Mouse (Mus musculus) layer of hippocampus, adult 6 months (tissue): ENCODE data around the gene Efna2. TPM values are rescaled to one million over a fixed set of nuclear protein-coding genes. Genes with fewer than 3 reads are reported as not detected.

ENCODE experiments used
- long read RNA-seq, 2 experiments: library from polyadenylated mRNA; unstranded; transcript quantifications; one replicate each; pipeline ENCODE4 v2.0.0; 2019 to 2020
- polyA plus RNA-seq: library from polyadenylated mRNA; unstranded; fragments of <200 nt; fragmentation: Nextera tagmentation; gene quantifications from 2 replicates; pipeline ENCODE4 v1.2.3, GENCODE M21; 2021

The Efna2 gene
- 7.4 and 8.6 TPM in 2 replicates for polyA plus RNA-seq
- long read RNA-seq, experiment 1, transcript Efna2-201 (4 exons, 2,131 nt), result major isoform, 21 of 22 reads
- long read RNA-seq, experiment 1, partial matches to known transcripts, result 0 of 22 reads
- long read RNA-seq, experiment 1, other reads (novel, unspliced or antisense), result 1 of 22 reads
- long read RNA-seq, experiment 2, transcript Efna2-201 (4 exons, 2,131 nt), result major isoform, 75 of 79 reads
- long read RNA-seq, experiment 2, partial matches to known transcripts, result 3 of 79 reads
- long read RNA-seq, experiment 2, other reads (novel, unspliced or antisense), result 1 of 79 reads

DNA sequence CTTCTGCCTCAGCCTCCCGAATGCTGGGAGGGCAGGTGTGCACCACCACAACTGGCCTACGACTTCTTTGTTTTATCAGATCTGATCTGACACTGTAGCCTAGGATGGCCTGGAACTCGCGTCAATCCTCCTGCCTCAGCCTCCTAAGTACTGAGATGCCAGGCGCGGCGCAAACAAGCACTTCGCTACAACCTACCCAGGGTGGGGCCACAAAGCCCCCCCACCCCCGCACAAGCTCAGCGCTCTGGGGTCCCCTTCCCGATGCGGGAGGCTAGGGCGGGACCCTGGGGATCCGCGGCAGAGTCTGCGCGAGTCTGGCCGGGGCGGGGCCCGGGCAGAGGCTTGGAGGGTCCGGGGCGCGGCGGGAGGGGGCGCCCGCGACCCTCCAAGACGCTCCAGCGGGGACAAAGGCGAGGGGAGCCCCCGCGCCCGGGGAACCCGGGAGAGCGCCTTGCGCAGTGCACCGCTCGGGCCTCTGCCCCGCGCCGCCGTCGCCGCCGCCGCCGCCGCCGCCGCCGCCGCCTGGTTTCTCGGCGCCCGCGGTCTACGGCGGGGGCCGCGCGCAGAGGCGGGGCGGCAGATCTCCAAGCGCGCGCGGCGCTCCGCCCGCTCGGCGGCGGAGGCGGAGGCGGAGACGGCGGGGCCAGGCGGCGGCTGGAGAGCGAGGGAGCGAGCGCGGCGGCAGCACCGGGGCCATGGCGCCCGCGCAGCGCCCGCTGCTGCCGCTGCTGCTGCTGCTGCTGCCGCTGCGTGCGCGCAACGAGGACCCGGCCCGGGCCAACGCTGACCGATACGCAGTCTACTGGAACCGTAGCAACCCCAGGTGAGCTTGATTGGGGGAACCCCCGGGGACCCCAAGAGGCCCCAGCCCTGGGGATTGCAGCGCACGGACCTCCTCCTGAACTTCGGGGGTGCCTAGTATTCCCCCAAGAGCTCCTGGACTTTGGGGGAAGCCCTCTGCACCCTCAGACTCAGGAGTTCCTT lies at the start of gene Efna2:
Efna2 (plus strand) TSS at position 415 of the 984 bp plus-strand sequence.

DNA sequence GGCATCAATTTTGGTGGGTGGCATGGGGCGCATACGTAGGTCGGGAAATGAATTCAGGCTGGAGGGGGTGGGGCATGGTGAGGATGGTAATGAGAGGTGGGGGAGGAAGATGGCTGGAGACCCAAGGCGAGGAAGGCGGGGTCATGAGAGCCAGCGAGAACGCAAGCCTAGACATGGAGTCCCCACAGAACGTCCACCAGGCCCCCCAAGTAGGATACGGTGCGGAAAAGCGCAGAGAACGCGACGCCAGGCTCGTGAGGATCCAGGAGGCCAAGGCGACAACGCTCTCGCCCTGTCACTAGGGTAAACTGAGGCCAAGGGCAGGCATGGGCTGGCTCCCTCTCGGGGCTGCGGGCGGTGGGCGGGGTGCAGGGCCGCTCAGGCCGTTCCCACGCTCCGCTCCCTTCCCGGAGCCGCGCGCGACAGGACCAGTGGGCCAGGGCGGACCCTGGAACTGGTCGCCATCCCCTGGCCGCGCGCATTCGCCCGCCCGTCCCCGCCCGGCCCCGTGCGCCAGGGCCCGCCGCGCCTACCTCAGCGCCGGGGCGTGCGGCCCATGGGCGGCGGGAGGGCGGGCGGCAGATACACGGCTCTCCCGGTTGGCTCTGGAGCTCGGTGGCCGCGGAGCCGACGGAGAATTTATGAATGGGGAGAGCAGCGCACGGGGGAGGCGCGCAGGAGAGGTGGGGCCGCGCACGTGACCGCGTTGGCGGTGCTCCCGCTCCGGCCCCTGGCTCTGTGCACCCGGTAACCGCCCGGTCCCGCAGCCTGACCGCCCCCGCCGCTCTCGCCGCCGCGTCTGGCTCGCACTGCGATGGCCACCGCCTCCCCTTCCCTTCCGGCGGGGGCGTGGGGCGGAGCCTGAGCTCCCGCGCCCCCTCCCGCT lies 40.5 kb upstream of the Efna2 start, which contains the start of gene Atp5d:
Atp5d (plus strand) TSS at position 80 of the 886 bp plus-strand sequence.

DNA sequence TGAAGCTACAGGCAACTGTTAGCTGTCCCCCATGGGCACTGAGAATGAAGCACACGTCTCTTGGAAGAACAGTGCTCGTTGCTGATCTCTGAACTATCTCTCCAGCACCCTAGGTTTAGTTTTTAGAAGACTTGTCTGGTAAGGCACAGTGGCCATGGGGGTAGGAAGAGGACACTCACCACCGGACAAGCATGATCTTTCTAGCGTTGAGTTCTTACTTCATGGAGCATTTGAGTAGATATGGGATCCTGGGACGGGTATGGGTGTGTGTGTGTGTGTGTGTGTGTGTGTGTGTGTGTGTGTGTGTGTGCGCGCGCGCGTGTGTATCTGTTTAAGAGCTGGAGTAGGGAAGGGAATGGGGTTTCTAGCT lies 38.6 kb upstream of the Efna2 start, which contains the start of gene Cbarp:
Cbarp (minus strand) TSS at position 170 of the 370 bp plus-strand sequence.

DNA sequence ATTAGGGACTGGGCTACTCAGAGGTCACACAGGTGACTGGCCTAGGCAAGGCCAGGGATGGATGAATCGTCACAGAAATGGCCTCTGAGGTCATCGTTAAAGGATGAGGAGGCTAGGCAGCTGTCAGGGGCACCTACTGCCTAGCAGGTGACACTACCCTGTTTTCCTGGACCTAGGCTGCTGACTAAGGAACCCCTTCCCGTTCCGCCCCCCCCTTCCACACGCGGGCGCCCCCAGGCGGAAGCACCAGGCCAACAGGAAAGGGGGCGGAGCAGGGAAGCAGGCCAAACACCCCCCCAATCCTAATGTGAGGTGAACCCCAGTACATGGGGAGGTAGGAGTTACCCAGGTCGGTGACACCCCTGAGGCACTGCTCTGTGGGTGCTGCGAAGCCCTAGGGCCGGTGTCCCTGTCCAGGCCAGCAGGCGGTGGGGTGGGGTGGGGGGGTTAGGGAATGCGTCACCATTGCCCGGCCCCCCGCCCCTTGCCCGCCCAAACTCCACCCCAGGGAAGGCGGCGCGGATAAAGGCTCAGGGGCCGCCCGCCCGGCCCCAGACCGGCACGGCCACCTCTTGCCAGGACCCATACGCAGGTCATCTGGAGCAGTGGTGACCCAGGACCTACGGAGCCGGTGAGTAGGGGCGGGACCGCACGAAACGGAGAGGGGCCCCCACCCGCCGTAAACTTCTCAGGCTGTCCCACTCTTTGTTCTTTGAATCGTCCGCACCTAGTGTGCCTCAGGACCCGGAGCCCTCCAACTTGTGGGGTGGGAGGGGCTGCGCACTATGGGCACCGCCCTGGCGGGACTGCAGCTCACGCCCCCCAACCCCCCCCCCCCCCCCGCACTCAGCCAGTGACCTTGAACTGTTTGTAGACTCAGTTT lies 31.3 kb upstream of the Efna2 start, which contains the start of gene Midn:
Midn (plus strand) TSS at position 554 of the 883 bp plus-strand sequence.

DNA sequence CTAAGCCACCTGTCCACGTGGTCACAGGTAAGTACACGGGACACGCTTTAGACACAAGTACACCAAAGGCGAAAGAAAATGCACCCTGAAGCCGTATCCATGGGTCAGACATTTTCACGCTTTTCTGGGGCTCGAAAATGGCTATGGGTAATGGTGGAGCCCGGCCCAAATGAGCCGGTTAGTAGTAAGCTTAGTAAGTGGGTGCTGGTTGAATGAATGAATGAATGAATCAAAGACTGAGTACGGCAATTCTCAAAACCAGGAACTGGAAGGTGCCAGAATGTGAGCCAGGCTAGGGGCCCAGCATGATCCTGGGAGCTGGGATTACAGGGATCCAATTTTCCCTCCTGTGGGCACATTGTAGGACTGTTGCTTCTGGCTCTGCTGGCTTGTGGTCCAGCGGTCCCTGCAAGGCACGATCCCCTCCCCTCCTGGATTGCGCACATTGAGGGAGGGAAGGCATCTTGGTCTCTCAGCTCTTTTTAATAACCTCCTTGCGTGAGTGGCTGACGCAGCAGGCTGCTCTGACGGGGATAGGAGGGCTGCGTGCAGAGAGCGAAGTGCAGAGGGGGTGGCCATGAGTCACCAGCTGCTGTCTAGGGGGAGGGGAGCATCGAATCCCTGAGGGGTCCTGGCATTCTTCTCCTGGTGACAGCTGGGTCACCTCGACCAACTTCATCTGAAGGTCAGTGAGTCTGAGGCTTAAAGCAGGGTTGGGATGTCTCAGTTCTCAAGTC lies 13.7 kb upstream of the Efna2 start, which contains the start of gene Cirbp:
Cirbp (plus strand) TSS at position 594 of the 737 bp plus-strand sequence.

DNA sequence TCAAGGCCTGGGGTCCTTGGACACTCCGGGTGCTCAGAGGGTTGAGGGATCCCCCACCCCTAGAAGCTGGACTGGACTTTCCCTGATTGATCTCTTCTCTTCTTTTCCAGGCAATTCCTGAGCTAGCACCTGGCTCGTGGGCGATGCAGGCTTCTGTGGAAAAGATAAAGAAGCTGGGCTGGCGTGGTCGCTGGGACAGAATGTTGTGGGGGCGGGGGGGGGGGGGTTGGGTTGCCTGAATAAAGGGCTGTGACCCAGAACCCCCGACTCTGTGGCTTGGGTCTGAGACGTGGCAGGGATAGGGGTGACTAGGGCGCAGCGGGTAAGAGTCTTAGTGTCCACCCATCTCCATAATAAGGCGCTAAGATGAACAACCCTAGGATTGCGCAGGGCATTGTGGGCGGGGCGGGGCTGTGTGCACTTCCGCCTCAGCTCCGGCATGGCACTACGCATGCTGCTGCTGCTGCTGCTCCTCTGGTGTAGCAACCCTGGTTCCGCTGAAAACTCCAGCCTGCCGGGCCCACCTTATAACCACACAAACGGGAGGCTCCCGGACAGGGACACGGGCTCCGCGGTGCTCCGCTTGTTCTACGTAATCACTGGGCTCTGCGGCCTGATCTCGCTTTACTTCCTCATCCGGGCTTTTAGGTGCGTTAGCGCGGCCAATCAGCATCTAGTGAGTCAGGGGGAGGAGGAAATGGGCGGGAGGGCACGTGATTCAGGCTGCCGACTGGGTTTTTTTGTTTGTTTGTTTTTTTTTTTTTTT lies 6.6 kb upstream of the Efna2 start, which contains the start of gene 1600002K03Rik:
1600002K03Rik (plus strand) TSS at position 418 of the 766 bp plus-strand sequence.

DNA sequence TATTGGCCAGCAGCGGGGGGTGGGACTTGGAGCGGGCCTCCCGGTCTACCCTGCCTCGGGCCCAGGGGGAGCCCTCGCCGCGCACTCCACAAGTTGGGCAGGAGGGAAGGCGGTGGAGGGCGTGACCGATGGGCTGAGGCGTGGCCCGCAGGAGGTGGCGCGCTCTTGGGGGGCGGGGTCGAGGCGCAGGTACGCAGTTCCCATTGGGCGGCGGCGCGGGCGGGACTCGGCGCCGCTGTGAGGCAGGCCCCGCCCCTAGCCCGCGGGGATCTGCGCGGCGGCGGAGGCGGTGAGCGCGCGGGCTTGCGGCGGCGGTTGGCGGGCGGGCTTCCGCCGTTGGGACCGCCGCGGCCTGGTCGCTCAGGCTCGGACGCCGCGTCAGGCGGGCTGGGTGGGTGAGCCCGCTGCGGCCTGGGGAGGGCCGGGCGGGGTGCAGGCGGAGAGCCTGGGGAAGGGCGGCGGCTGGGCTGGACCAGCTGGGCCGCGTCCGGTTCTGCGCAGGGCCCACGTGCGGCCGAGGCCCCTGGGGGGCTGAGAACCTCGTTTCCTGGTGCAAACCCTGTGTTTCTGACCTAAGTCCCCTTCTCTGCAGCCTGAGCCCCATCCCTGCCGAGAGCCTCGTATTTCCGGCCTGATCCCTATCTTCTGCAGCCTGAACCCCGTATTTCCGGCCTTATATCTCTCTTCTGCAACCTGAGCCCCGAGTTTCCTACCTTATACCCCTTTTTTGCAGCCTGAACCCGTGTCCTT lies 47.3 kb downstream of the Efna2 start, which contains the start of gene Mum1:
Mum1 (plus strand) TSS at position 19 of the 750 bp plus-strand sequence.

Other genes with a start within 250 kb of the Efna2 start
- gene Wdr18, start 219.3 kb upstream of the Efna2 start, polyA plus RNA-seq, result 87.4 and 87.9 TPM in 2 replicates
- gene Grin3b, start 208.8 kb upstream of the Efna2 start, polyA plus RNA-seq, result 0.06 and 0.11 TPM in 2 replicates
- 11.9 and 12.3 TPM in 2 replicates for gene Tmem259, start 195.2 kb upstream of the Efna2 start, polyA plus RNA-seq
- 12.4 and 13.3 TPM in 2 replicates for gene Cnn2, start 190.9 kb upstream of the Efna2 start, polyA plus RNA-seq
- gene Abca7, start 183.0 kb upstream of the Efna2 start, polyA plus RNA-seq, result 1.3 and 1.6 TPM in 2 replicates
- gene Arhgap45, start 162.8 kb upstream of the Efna2 start, polyA plus RNA-seq, result 1.6 and 1.7 TPM in 2 replicates
- gene Polr2e, start 139.7 kb upstream of the Efna2 start, polyA plus RNA-seq, result 232 and 241 TPM in 2 replicates
- 945 and 1,045 TPM in 2 replicates for gene Gpx4, start 132.3 kb upstream of the Efna2 start, polyA plus RNA-seq
- 2.8 and 3.1 TPM in 2 replicates for gene Sbno2, start 73.9 kb upstream of the Efna2 start, polyA plus RNA-seq
- 16.5 and 18.4 TPM in 2 replicates for gene Stk11, start 63.7 kb upstream of the Efna2 start, polyA plus RNA-seq
- gene Atp5d, start 40.9 kb upstream of the Efna2 start, polyA plus RNA-seq, result 943 and 1,004 TPM in 2 replicates
- gene Cbarp, start 38.6 kb upstream of the Efna2 start, polyA plus RNA-seq, result 55.5 and 72.9 TPM in 2 replicates
- 8.3 and 11.7 TPM in 2 replicates for gene Midn, start 31.2 kb upstream of the Efna2 start, polyA plus RNA-seq
- gene Cirbp, start 13.5 kb upstream of the Efna2 start, polyA plus RNA-seq, result 162 and 186 TPM in 2 replicates
- gene 1600002K03Rik, start 6.5 kb upstream of the Efna2 start, polyA plus RNA-seq, result 10.6 and 11.0 TPM in 2 replicates
- 22.1 and 23.6 TPM in 2 replicates for gene Mum1, start 47.0 kb downstream of the Efna2 start, polyA plus RNA-seq
- gene Ndufs7, start 69.6 kb downstream of the Efna2 start, polyA plus RNA-seq, result 865 and 922 TPM in 2 replicates
- gene Gamt, start 81.5 kb downstream of the Efna2 start, polyA plus RNA-seq, result 51.8 and 54.3 TPM in 2 replicates
- 3.0 and 3.1 TPM in 2 replicates for gene Dazap1, start 82.0 kb downstream of the Efna2 start, polyA plus RNA-seq
- gene Rps15, start 113.0 kb downstream of the Efna2 start, polyA plus RNA-seq, result 2,763 and 3,004 TPM in 2 replicates
- gene Apc2, start 116.5 kb downstream of the Efna2 start, polyA plus RNA-seq, result 15.7 and 18.9 TPM in 2 replicates
- 33.2 and 34.9 TPM in 2 replicates for gene 2310011J03Rik, start 141.1 kb downstream of the Efna2 start, polyA plus RNA-seq
- 1.6 and 1.7 TPM in 2 replicates for gene Pcsk4, start 150.0 kb downstream of the Efna2 start, polyA plus RNA-seq
- gene Reep6, start 150.5 kb downstream of the Efna2 start, polyA plus RNA-seq, result 7.6 and 9.0 TPM in 2 replicates
- gene Adamtsl5, start 168.9 kb downstream of the Efna2 start, polyA plus RNA-seq, result 2.3 and 3.4 TPM in 2 replicates
- gene Plk5, start 177.0 kb downstream of the Efna2 start, polyA plus RNA-seq, result 20.6 and 23.4 TPM in 2 replicates
- gene Mex3d, start 208.2 kb downstream of the Efna2 start, polyA plus RNA-seq, result 1.4 and 2.5 TPM in 2 replicates
- gene Mbd3, start 220.1 kb downstream of the Efna2 start, polyA plus RNA-seq, result 41.8 and 43.3 TPM in 2 replicates
- 1,342 and 1,554 TPM in 2 replicates for gene Uqcr11, start 227.3 kb downstream of the Efna2 start, polyA plus RNA-seq